Mouse (Mus musculus): ENCODE measurements around the gene Vmn1r226. TPM values are rescaled to one million over a fixed set of nuclear protein-coding genes. Genes with fewer than 3 reads are reported as not detected.

The Vmn1r226 gene
- not detected in 2 replicates for polyA plus RNA-seq (2014; fragmentation: Nextera tagmentation; extraction: Ambion mirVana)

DNA sequence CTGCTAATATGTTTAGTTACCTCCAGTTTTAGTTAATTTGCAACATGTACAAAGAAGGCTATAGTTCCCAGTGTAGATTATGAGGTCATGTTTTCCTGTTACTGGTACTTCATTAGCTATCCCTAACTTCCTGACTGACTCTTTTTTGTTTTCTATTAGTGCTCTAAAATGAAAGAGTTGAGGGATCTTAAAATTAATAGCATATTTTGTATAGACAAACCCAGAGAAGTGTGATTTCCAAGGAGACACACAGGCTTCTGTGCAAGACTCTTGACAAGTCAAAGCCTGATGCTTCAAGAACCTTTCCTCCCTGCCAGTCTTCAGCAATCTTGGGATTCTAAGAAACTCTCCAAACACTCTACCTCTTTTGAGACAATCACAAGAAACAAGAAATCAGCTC, at the start of gene Vmn1r226:
TSS of gene Vmn1r226 (plus strand) at position 301 of the 400 bp plus-strand sequence.
- no peaks in the 10 kb centered on the region for H3K4me1 ChIP-seq (replicated peaks; ENCODE audit: control insufficient read depth, insufficient read depth, low read length)
- no peak within 1 kb of the TSS for H3K4me3 ChIP-seq (ENCODE audit: low read depth, low read length)
- no peak within 1 kb of the TSS for H3K9ac ChIP-seq (ENCODE audit: low read depth, low read length)
- DNase-seq (ENCODE audit: low spot score): no peak
- H3K27me3 ChIP-seq (replicated peaks; ENCODE audit: control insufficient read depth, insufficient read depth, low read length): no peaks in the 10 kb centered on the region
- H3K9me3 ChIP-seq (ENCODE audit: control insufficient read depth, low read length): no peaks in the 10 kb centered on the region
- no peaks in the 10 kb centered on the region for H3K36me3 ChIP-seq (ENCODE audit: control insufficient read depth, insufficient read depth, low read length)
- H3K27ac ChIP-seq (ENCODE audit: low read depth, low read length): no peak within 1 kb of the TSS
- no peak within 1 kb of the TSS for H3K4me2 ChIP-seq
- ATAC-seq (replicated peaks; ENCODE audit: low FRiP score): no peak

DNA sequence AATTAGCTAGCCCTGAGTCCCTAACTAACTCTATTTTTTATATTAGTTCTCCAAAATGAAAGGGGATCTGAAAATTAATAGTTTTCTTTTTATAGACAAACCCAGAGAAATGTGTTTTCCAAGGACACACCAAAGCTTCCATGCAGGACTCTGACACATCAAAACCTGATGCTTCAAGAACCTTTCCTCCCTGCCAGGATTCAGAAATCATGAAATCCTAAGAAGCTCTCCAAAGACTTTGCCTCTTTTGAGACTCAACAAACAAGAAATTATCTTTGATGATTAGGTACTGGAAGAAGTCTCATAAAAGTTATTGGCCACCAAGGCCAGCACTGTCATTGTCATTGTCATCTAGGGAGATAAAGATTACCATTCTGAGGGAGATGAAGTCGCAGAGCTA, 46.9 kb downstream of the Vmn1r226 start, which contains the start of gene Vmn1r227:
TSS of gene Vmn1r227 (plus strand) at position 301 of the 400 bp plus-strand sequence.
- Histone ChIP-seq H3K4me2 (no peak within 1 kb of the TSS), H3K9ac (ENCODE audit: low read depth, low read length) (no peak within 1 kb of the TSS), H3K9me3 (ENCODE audit: control insufficient read depth, low read length) (no peaks in the 10 kb centered on the region), H3K27ac (ENCODE audit: low read depth, low read length) (no peak within 1 kb of the TSS), H3K4me1 (replicated peaks; ENCODE audit: control insufficient read depth, insufficient read depth, low read length) (no peaks in the 10 kb centered on the region), H3K27me3 (replicated peaks; ENCODE audit: control insufficient read depth, insufficient read depth, low read length) (no peaks in the 10 kb centered on the region), H3K4me3 (ENCODE audit: low read depth, low read length) (no peak within 1 kb of the TSS), H3K36me3 (ENCODE audit: control insufficient read depth, insufficient read depth, low read length) (no peaks in the 10 kb centered on the region)
- DNase-seq (ENCODE audit: low spot score): no peak
- ATAC-seq (replicated peaks; ENCODE audit: low FRiP score): no peak
- 30% methylated on average over 1 of the region's 1 CpGs for WGBS

Other genes starting within 250 kb of the Vmn1r226 start
- gene Vmn2r108, start 201.5 kb upstream of the Vmn1r226 start, polyA plus RNA-seq (2014; fragmentation: Nextera tagmentation; extraction: Ambion mirVana): not detected in 2 replicates
- not detected in 2 replicates for gene Vmn1r225, start 184.7 kb upstream of the Vmn1r226 start, polyA plus RNA-seq (2014; fragmentation: Nextera tagmentation; extraction: Ambion mirVana)
- gene Vmn2r109, start 118.1 kb upstream of the Vmn1r226 start, polyA plus RNA-seq (2014; fragmentation: Nextera tagmentation; extraction: Ambion mirVana): not detected in 2 replicates
- gene Vmn2r110, start 86.4 kb upstream of the Vmn1r226 start, polyA plus RNA-seq (2014; fragmentation: Nextera tagmentation; extraction: Ambion mirVana): 0.04 and 0.05 TPM in 2 replicates
- gene Fpr-rs3, start 58.0 kb upstream of the Vmn1r226 start, polyA plus RNA-seq (2014; fragmentation: Nextera tagmentation; extraction: Ambion mirVana): not detected in 2 replicates
- not detected in 2 replicates for gene Vmn1r227, start 47.0 kb downstream of the Vmn1r226 start, polyA plus RNA-seq (2014; fragmentation: Nextera tagmentation; extraction: Ambion mirVana)
- gene Vmn1r228, start 103.3 kb downstream of the Vmn1r226 start, polyA plus RNA-seq (2014; fragmentation: Nextera tagmentation; extraction: Ambion mirVana): not detected in 2 replicates
- not detected in 2 replicates for gene Vmn1r229, start 128.7 kb downstream of the Vmn1r226 start, polyA plus RNA-seq (2014; fragmentation: Nextera tagmentation; extraction: Ambion mirVana)
- gene Vmn1r230, start 157.6 kb downstream of the Vmn1r226 start, polyA plus RNA-seq (2014; fragmentation: Nextera tagmentation; extraction: Ambion mirVana): not detected in 2 replicates
- gene Vmn1r231, start 222.2 kb downstream of the Vmn1r226 start, polyA plus RNA-seq (2014; fragmentation: Nextera tagmentation; extraction: Ambion mirVana): not detected in 2 replicates
- not detected in 2 replicates for gene Vmn1r232, start 236.9 kb downstream of the Vmn1r226 start, polyA plus RNA-seq (2014; fragmentation: Nextera tagmentation; extraction: Ambion mirVana)